In genomic region chr16:14029851-14030250, GRCm38 (mm10) we compare ENCODE assay signal across 35 mouse cellular contexts. TPM values are rescaled to one million over a fixed set of nuclear protein-coding genes. Genes with fewer than 3 reads are reported as not detected.
DNase-seq lines count a peak whose midpoint lies in the region; ATAC-seq and TF ChIP-seq lines count a peak whose summit lies in the region.
"Had no signal": no experiment of that assay in that cellular context is flagged by ENCODE, and none has a peak within 500 bp of the region (broad histone marks: within the 10 kb centered on the region; RNA-seq: fewer than 3 reads in every experiment).

No protein-coding gene starts in this region.

- H3K4me1 ChIP-seq in cortical plate, adult 2 months (ENCODE audit: control insufficient read depth, insufficient read depth, low read length), result peaks cover 19% of the 10 kb centered on the region
- H3K4me1 ChIP-seq in forebrain, embryonic 16.5 days (replicated peaks; ENCODE audit: control insufficient read depth, insufficient read depth, low read length), result peaks cover 3% of the 10 kb centered on the region; the same call in 1 of the 2 replicates
- H3K4me1 ChIP-seq: intestine, embryonic 15.5 days; limb, embryonic 12.5 days; liver, embryonic 15.5 days had no signal

- no peak for ATAC-seq in forebrain, embryonic 16.5 days
- no peak for ATAC-seq in granulocyte monocyte progenitor cell, adult 5-6 weeks (replicated peaks; ENCODE audit: poor library complexity, severe bottlenecking)
- ATAC-seq: forebrain, postnatal 0 days; hindbrain, embryonic 16.5 days; intestine, embryonic 15.5 days had no signal

- intact Hi-C loops in left cerebral cortex, adult 2 months (cut with DNase I), result loop anchor here (5.0 kb wide), 1 partner anchor 43 kb away; the partner anchor contains the start of genes 2900011O08Rik and Ifitm7

- WGBS in forebrain, embryonic 16.5 days, result 69% methylated on average over 2 of the region's 2 CpGs

- peak; percentile 72 to 82 for DNase-seq in adrenal gland, adult (ENCODE audit: inconsistent age in 2 of 2, low spot score in 1 of 2)
- no peak for DNase-seq in adrenal gland, postnatal 4 days (ENCODE audit: low spot score in 2 of 2)
- DNase-seq in left cerebral cortex, adult 2 months (ENCODE audit: extremely low spot score in 1 of 2, low spot score in 2 of 2), result no peak
- no peak for DNase-seq in left cerebral cortex, adult 11 months (ENCODE audit: low spot score)
- DNase-seq in adrenal gland, postnatal 14 days, result peak; percentile 27
- DNase-seq: cerebellum, adult 18-20 months; cerebellum, postnatal 10 days; forebrain, postnatal 0 days; gastrocnemius, postnatal 25 days; heart, adult 2 months; heart, postnatal 14 days; kidney, adult 2 months; kidney, postnatal 36 days; lung, embryonic 14.5 days; lung, postnatal 14 days; midbrain, embryonic 14.5 days; retina, postnatal 1 day; right cerebral cortex, postnatal 4 days; thymus, adult 2 months; thymus, postnatal 4 days had no signal

- H3K4me2 ChIP-seq in forebrain, embryonic 16.5 days (ENCODE audit: low read length), result no peak overlapping the region
- H3K4me2 ChIP-seq: intestine, embryonic 15.5 days; limb, embryonic 12.5 days; liver, embryonic 15.5 days; lung, embryonic 14.5 days had no signal

- TF ChIP-seq CTCF in left cerebral cortex, adult 2 months (IDR thresholded peaks at IDR 0.05), result no peak
- no peak for TF ChIP-seq CTCF in cortical plate, adult 2 months (IDR thresholded peaks at IDR 0.05; ENCODE audit: extremely low read depth, insufficient read depth, low read length)

- H3K36me3 ChIP-seq in forebrain, embryonic 16.5 days (ENCODE audit: control insufficient read depth, insufficient read depth), result no peaks in the 10 kb centered on the region
- H3K36me3 ChIP-seq: intestine, embryonic 15.5 days; limb, embryonic 12.5 days; liver, embryonic 15.5 days had no signal

- no peak overlapping the region for H3K4me3 ChIP-seq in left cerebral cortex, adult 2 months
- H3K4me3 ChIP-seq in cortical plate, adult 2 months (ENCODE audit: insufficient read depth, low read length), result no peak overlapping the region
- no peak overlapping the region for H3K4me3 ChIP-seq in forebrain, embryonic 16.5 days (replicated peaks; ENCODE audit: low read length)
- H3K4me3 ChIP-seq: erythroblast, embryonic 14.5 days; heart, adult 2 months; intestine, embryonic 15.5 days; limb, embryonic 12.5 days; liver, embryonic 15.5 days had no signal

- peak overlapping the region; percentile 54; the same call in 1 of the 2 replicates for H3K27ac ChIP-seq in left cerebral cortex, adult 2 months
- peak overlapping the region; percentile 39; the same call in 1 of the 2 replicates for H3K27ac ChIP-seq in cortical plate, adult 2 months (ENCODE audit: insufficient read depth, low read length)
- H3K27ac ChIP-seq in forebrain, embryonic 16.5 days (ENCODE audit: low read length), result no peak overlapping the region
- H3K27ac ChIP-seq: heart, adult 2 months; intestine, embryonic 15.5 days; limb, embryonic 12.5 days; liver, embryonic 15.5 days; stomach, postnatal 0 days had no signal

- TF ChIP-seq POLR2A in cortical plate, adult 2 months (IDR thresholded peaks at IDR 0.05; ENCODE audit: extremely low read depth, insufficient read depth, low read length), result no peak

- H3K9ac ChIP-seq in forebrain, embryonic 16.5 days (replicated peaks; ENCODE audit: low read depth, low read length), result no peak overlapping the region
- H3K9ac ChIP-seq: forebrain, postnatal 0 days; intestine, embryonic 15.5 days; limb, embryonic 12.5 days; liver, embryonic 15.5 days; lung, embryonic 14.5 days had no signal

- no peaks in the 10 kb centered on the region for H3K27me3 ChIP-seq in forebrain, embryonic 16.5 days (replicated peaks; ENCODE audit: control insufficient read depth, insufficient read depth, low read length)
- H3K27me3 ChIP-seq: intestine, embryonic 15.5 days; limb, embryonic 12.5 days; liver, embryonic 15.5 days had no signal

- no peaks in the 10 kb centered on the region for H3K9me3 ChIP-seq in forebrain, embryonic 16.5 days (ENCODE audit: control insufficient read depth, low read length)
- H3K9me3 ChIP-seq: intestine, embryonic 15.5 days; limb, embryonic 12.5 days; liver, embryonic 15.5 days had no signal

RNA-seq across cellular contexts. Expression of gene Ifitm7, which starts 43.2 kb away (rescaled TPM):
- under 1 TPM; 0.39 to 0.87 TPM for total RNA-seq in adrenal gland, postnatal 4 days (2021)
- 1 to 10 TPM; 1.3 to 2.0 TPM for total RNA-seq in left cerebral cortex, adult 2 months (2021)
- total RNA-seq in adrenal gland, postnatal 14 days (2021), result 0.38 and 0.44 TPM in 2 replicates
- 2.0 TPM in 2 replicates for polyA plus RNA-seq in cortical plate, adult 2 months (2012; rRNA removed)
- polyA plus RNA-seq in forebrain, embryonic 16.5 days (2015; fragmentation: Nextera tagmentation; extraction: Ambion mirVana), result 0.41 and 0.56 TPM in 2 replicates
- total RNA-seq in granulocyte monocyte progenitor cell, adult 5-6 weeks (2014; fragmentation: Nextera tagmentation), result 2.8 and 26.7 TPM in 2 replicates
- 5.3 and 15.9 TPM in 2 replicates for total RNA-seq in granulocyte monocyte progenitor cell, adult 5-6 weeks (2017)
- total RNA-seq: gastrocnemius, postnatal 25 days; heart, adult 2 months; heart, postnatal 14 days; liver, adult 2 months; monocyte, adult 5-6 weeks had no signal
- polyA plus RNA-seq: embryonic facial prominence, embryonic 14.5 days; erythroblast, embryonic 14.5 days; heart, adult 2 months; heart, embryonic 14.5 days; intestine, embryonic 15.5 days; liver, adult 2 months; liver, embryonic 15.5 days; lung, embryonic 14.5 days; stomach, postnatal 0 days; thymus, adult 2 months had no signal

RNA-seq across cellular contexts. Expression of gene 2900011O08Rik, which starts 43.4 kb away (rescaled TPM):
- 1 to 10 TPM; 2.9 to 4.7 TPM for total RNA-seq in adrenal gland, postnatal 4 days (2021)
- 100 to 1,000 TPM; 272 to 289 TPM for total RNA-seq in left cerebral cortex, adult 2 months (2021)
- total RNA-seq in adrenal gland, postnatal 14 days (2021), result 1.4 TPM in 2 replicates
- 258 and 260 TPM in 2 replicates for polyA plus RNA-seq in cortical plate, adult 2 months (2012; rRNA removed)
- polyA plus RNA-seq in forebrain, embryonic 16.5 days (2015; fragmentation: Nextera tagmentation; extraction: Ambion mirVana), result 138 and 163 TPM in 2 replicates
- not detected in 2 replicates for total RNA-seq in granulocyte monocyte progenitor cell, adult 5-6 weeks (2014; fragmentation: Nextera tagmentation)
- 0.34 TPM in 1 of 2 replicates, not detected in the other for total RNA-seq in granulocyte monocyte progenitor cell, adult 5-6 weeks (2017)
- total RNA-seq: common myeloid progenitor, adult 5-6 weeks; gastrocnemius, postnatal 25 days; heart, adult 2 months; heart, postnatal 14 days; liver, adult 2 months; monocyte, adult 5-6 weeks had no signal
- polyA plus RNA-seq: erythroblast, embryonic 14.5 days; liver, adult 2 months; spleen, adult 2 months had no signal

Comparison
In these comparisons a context has a peak if more than half of its experiments do, and no peak if none do; other contexts are left out.
1. DNase-seq: peak in adrenal gland, adult (2 of 2) and adrenal gland, postnatal 14 days (single experiment); none in adrenal gland, postnatal 4 days (0 of 2), left cerebral cortex, adult 2 months (0 of 2) and left cerebral cortex, adult 11 months (single experiment).
2. RNA of gene 2900011O08Rik, which starts 43.4 kb away (total RNA-seq): 272 to 289 TPM in left cerebral cortex, adult 2 months; 2.9 to 4.7 TPM in adrenal gland, postnatal 4 days, 1.4 TPM in adrenal gland, postnatal 14 days and 0.34 TPM in granulocyte monocyte progenitor cell, adult 5-6 weeks; every median in the first group is over 10 times any median in the second.